Mouse (Mus musculus): ENCODE data around the gene Cfap77. TPM values are rescaled to one million over a fixed set of nuclear protein-coding genes. Genes with fewer than 3 reads are reported as not detected.

The Cfap77 gene
- polyA plus RNA-seq, 1 experiment: 0.04 TPM

GRCm38 (mm10) chr2:29053802-29054544, 893 bp downstream of the Cfap77 start:
- DNase-seq (ENCODE audit: low read depth, low spot score): no peak
- 2% methylated on average over 20 of the region's 20 CpGs for WGBS

GRCm38 (mm10) chr2:29052943-29053454, 1.9 kb downstream of the Cfap77 start:
- WGBS: 28% methylated on average over 4 of the region's 4 CpGs
- DNase-seq (ENCODE audit: low read depth, low spot score): no peak

GRCm38 (mm10) chr2:29051932-29052331, 2.9 kb downstream of the Cfap77 start:
- no peak for DNase-seq (ENCODE audit: low read depth, low spot score)
- 55% methylated on average over 5 of the region's 5 CpGs for WGBS

GRCm38 (mm10) chr2:29046151-29046550, 8.7 kb downstream of the Cfap77 start:
- no peak for DNase-seq (ENCODE audit: low read depth, low spot score)
- WGBS: 37% methylated on average over 16 of the region's 16 CpGs

GRCm38 (mm10) chr2:29042124-29042523, 12.7 kb downstream of the Cfap77 start:
- DNase-seq (ENCODE audit: low read depth, low spot score): no peak
- WGBS: 89% methylated on average over 5 of the region's 5 CpGs

GRCm38 (mm10) chr2:29041477-29041768, 13.4 kb downstream of the Cfap77 start:
- WGBS: 55% methylated on average over 8 of the region's 8 CpGs

GRCm38 (mm10) chr2:29040594-29041476, 14.0 kb downstream of the Cfap77 start:
- WGBS: 53% methylated on average over 18 of the region's 18 CpGs
- no peak for DNase-seq (ENCODE audit: low read depth, low spot score)

More at GRCm38 (mm10) chr2:29041477-29041768, 13.4 kb downstream of the Cfap77 start:
- no peak for DNase-seq (ENCODE audit: low read depth, low spot score)

GRCm38 (mm10) chr2:29039741-29040140, 15.1 kb downstream of the Cfap77 start:
- no peak for DNase-seq (ENCODE audit: low read depth, low spot score)
- 33% methylated on average over 5 of the region's 5 CpGs for WGBS

- no peak for DNase-seq (ENCODE audit: low read depth, low spot score)
- WGBS: 52% methylated on average over 8 of the region's 8 CpGs
Observed at GRCm38 (mm10) chr2:29035698-29036097, 19.2 kb downstream of the Cfap77 start.

- WGBS: 51% methylated on average over 20 of the region's 20 CpGs
Observed at GRCm38 (mm10) chr2:29034542-29035475, 20.1 kb downstream of the Cfap77 start.

GRCm38 (mm10) chr2:29031951-29032350, 22.9 kb downstream of the Cfap77 start:
- no peak for DNase-seq (ENCODE audit: low read depth, low spot score)
- 82% methylated on average over 4 of the region's 4 CpGs for WGBS

More at GRCm38 (mm10) chr2:29034542-29035475, 20.1 kb downstream of the Cfap77 start:
- DNase-seq (ENCODE audit: low read depth, low spot score): no peak

- no peak for DNase-seq (ENCODE audit: low read depth, low spot score)
- 46% methylated on average over 20 of the region's 20 CpGs for WGBS
Observed at GRCm38 (mm10) chr2:29030048-29030734, 24.7 kb downstream of the Cfap77 start.

- 72% methylated on average over 5 of the region's 5 CpGs for WGBS
- no peak for DNase-seq (ENCODE audit: low read depth, low spot score)
Observed at GRCm38 (mm10) chr2:29025284-29025683, 29.6 kb downstream of the Cfap77 start.

GRCm38 (mm10) chr2:29023001-29023400, 31.9 kb downstream of the Cfap77 start:
- 83% methylated on average over 7 of the region's 7 CpGs for WGBS
- DNase-seq (ENCODE audit: low read depth, low spot score): no peak

GRCm38 (mm10) chr2:29021025-29021424, 33.8 kb downstream of the Cfap77 start:
- WGBS: 18% methylated on average over 17 of the region's 17 CpGs
- no peak for DNase-seq (ENCODE audit: low read depth, low spot score)

- no peak for DNase-seq (ENCODE audit: low read depth, low spot score)
- WGBS: 53% methylated on average over 5 of the region's 5 CpGs
Observed at GRCm38 (mm10) chr2:29018680-29019079, 36.2 kb downstream of the Cfap77 start.

- no peak for DNase-seq (ENCODE audit: low read depth, low spot score)
Observed at GRCm38 (mm10) chr2:29016599-29017587, 38.0 kb downstream of the Cfap77 start.

GRCm38 (mm10) chr2:29012523-29012922, 42.3 kb downstream of the Cfap77 start:
- WGBS: 49% methylated on average over 5 of the region's 5 CpGs
- DNase-seq (ENCODE audit: low read depth, low spot score): no peak

More at GRCm38 (mm10) chr2:29016599-29017587, 38.0 kb downstream of the Cfap77 start:
- 45% methylated on average over 27 of the region's 27 CpGs for WGBS

Measured in large intestine, adult 2 months (tissue).